Mouse (Mus musculus) adipocyte (in vitro differentiated cells): ENCODE measurements at regions not wholly inside any gene's neighbourhood (a gene's known extent, or its start where the extent isn't known, plus 50 kb on each side); places are given as distances from the start of the nearest gene placed in this dataset.

Experiments used
- DNase-seq: peaks from one replicate; pipeline ENCODE4 v3.0.0-alpha.2; 2016; ENCODE audit warnings: low spot score

DNA sequence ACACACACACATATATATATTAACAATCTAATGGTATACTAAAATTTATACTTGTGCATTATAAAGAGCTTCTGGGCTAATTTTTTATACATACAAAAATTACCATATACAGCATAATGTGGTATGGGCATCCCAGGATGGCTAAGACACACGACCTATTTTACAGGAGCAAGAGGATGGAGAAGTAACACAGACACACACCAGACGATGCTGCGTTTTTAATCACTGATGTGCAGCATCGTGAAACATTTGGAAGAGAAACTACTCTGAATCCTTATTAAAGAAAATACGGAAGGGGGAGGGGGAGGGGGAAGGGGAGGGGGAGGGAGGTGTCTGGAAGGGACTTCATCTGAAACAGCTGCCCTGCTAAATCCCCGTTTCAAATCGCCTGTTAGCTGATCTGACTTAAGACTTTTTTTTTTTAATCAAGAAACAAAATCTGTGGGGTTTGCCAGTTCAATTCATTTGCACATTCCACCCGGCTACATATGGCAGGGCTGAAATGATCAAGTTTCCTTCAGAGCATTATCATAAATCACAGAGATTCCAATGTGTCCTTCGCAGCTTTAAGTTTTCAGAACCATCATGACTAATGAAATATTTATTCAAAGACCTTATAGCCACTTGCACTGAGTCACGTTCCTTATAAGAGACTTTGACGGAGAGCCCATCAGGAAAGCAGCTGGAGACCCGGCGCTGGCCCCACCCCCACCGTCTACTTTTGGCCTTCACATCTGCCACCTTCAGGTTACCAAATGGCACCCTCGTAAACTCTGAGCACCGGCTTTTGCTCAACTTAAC is 89.4 kb upstream of the Rnd3 start:
- DNase-seq: no peak

- DNase-seq: peak; percentile 34
Measured at GRCm38 (mm10) chr2:51237451-51237850, 88.5 kb upstream of the Rnd3 start.

GRCm38 (mm10) chr2:51236852-51237251 is 87.9 kb upstream of the Rnd3 start:
- no peak for DNase-seq

- DNase-seq: no peak
Measured at GRCm38 (mm10) chr2:51234427-51234826, 85.5 kb upstream of the Rnd3 start.

- no peak for DNase-seq
Measured at GRCm38 (mm10) chr2:51222851-51223250, 73.9 kb upstream of the Rnd3 start.

DNA sequence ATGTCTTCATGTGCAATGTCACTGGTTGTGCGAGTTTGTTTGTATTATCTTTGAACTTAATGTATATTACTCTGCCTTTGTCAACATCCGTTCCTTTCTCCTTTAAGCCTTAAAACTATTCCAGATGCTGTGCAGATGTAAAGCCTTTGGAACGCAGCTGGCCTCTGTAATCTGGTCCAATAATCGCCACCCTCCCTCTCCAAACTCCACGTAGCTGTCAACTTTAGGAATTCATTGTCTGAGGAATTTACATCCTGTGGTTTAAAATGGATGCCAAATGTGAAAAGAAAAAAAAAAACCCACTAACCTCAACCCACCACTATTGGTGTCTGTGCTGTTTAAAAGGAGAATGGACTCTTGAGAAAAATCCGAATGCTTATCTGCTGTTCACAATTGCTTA is 70.8 kb upstream of the Rnd3 start:
- DNase-seq: no peak

DNA sequence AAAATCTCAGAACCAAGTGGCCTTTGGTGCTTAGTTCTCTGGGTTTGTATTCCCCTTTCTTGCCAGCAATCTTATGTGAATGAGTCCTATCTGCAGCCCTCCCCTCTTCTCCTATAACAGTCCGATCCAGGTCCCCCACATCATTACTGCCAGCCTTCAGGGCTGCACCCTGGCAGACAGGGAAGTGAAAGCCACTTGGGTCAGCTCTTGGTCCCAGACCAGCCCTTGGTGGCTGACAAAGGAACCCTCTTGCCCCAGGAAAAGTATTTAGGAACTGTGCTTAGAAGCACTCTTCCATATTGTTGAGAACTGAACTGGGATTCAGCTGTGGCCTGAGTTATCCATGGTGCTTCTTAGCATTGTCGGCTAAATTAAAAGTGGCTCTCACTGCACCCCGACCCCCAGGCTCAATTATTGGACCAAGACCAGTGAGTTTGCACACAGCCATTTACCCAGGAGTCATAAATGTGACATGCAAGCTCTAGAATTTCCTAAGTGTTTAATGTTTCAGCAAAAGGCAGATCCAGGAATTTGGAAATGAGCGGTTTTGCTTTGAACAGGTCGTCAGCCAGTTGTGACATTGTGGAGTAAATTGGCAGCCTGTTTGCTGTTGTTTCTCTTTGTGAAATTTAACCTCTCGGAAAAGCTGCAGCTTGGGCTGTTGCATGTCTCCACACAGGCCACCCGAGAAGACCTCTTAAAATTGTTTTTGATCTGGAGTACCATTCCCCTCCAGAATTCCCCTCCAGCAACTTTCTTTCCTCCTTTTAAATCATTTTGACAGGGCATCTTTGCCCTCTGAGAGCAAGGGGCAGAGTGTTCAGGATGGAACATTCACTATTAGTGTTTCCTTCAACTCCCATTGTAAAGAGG is 58.5 kb upstream of the Rnd3 start:
- DNase-seq: no peak

DNA sequence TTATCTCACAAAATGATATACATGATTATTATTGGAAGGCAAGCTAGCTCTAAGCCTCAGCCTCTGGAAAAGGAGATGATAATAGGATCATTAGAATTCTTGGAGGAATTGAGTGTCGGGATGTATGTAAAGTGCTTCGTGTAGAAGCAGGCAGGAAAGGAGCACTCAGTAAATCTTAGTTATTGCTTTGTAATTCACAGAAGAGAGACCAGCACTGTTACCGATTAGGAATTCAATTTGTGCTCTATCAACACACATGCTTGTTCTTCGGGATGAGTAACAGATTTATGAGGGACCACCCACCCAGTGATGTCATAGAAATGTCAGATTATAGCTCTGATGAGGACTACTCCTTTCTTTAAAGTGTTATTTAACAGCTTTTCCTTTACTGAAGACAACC is 57.4 kb upstream of the Rnd3 start:
- DNase-seq: no peak
